Mouse (Mus musculus) myocyte (in vitro differentiated cells): ENCODE data around the gene Eef1akmt1. TPM values are rescaled to one million over a fixed set of nuclear protein-coding genes. Genes with fewer than 3 reads are reported as not detected.

Experiments
- H3K27me3 ChIP-seq: one replicate; pipeline ENCODE4 v1.6.1; 2011; ENCODE audit not compliant: control insufficient read depth, insufficient read depth, insufficient read length
- H3K36me3 ChIP-seq: one replicate; pipeline ENCODE4 v1.6.1; 2011; ENCODE audit not compliant: control insufficient read depth, insufficient read depth
- H3K4me2 ChIP-seq: one replicate; pipeline ENCODE4 v1.6.1; 2011; ENCODE audit warnings: low read depth, control low read depth
- H3K4me3 ChIP-seq: one replicate; pipeline ENCODE4 v1.5.1; 2011; ENCODE audit warnings: mild to moderate bottlenecking, control low read depth, moderate library complexity
- H3K79me2 ChIP-seq: one replicate; pipeline ENCODE4 v1.6.1; 2011; ENCODE audit not compliant: control insufficient read depth, insufficient read depth
- H3ac ChIP-seq: one replicate; pipeline ENCODE4 v1.6.1; 2011; ENCODE audit not compliant: control insufficient read depth, insufficient read length
- CEBPB ChIP-seq: IDR thresholded peaks from 2 replicates; pipeline ENCODE4 v1.6.1; 2011; ENCODE audit warnings: mild to moderate bottlenecking, moderate library complexity; ENCODE audit not compliant: poor library complexity, insufficient read depth, severe bottlenecking
- E2F4 ChIP-seq: IDR thresholded peaks from one replicate; pipeline ENCODE4 v1.6.1; 2011; ENCODE audit warnings: mild to moderate bottlenecking, control low read depth, moderate library complexity; ENCODE audit not compliant: insufficient read depth
- MAX ChIP-seq: IDR thresholded peaks from one replicate; pipeline ENCODE4 v1.6.1; 2011; ENCODE audit warnings: low read depth, mild to moderate bottlenecking, control low read depth
- MYOD1 ChIP-seq, 3 experiments: IDR thresholded peaks; one replicate each; pipeline ENCODE4 v1.6.1; 2011; ENCODE audit warnings: control low read depth in 2 of 3, low read depth in 2 of 3, mild to moderate bottlenecking in 2 of 3, moderate library complexity in 1 of 3; ENCODE audit not compliant: insufficient read length in 2 of 3, control insufficient read depth in 1 of 3
- MYOG ChIP-seq, 3 experiments: IDR thresholded peaks; one replicate each; pipeline ENCODE4 v1.6.1; 2011; ENCODE audit warnings: control low read depth in 2 of 3, low read depth in 2 of 3, mild to moderate bottlenecking in 2 of 3; ENCODE audit not compliant: insufficient read length in 2 of 3, control insufficient read depth in 1 of 3, insufficient read depth in 1 of 3
- POLR2A ChIP-seq: IDR thresholded peaks from one replicate; pipeline ENCODE4 v1.6.1; 2011; ENCODE audit warnings: low read depth, mild to moderate bottlenecking, control low read depth, moderate library complexity; ENCODE audit not compliant: insufficient read length
- POLR2AphosphoS2 ChIP-seq: IDR thresholded peaks from one replicate; pipeline ENCODE4 v1.6.1; 2011; ENCODE audit warnings: low read depth, control low read depth; ENCODE audit not compliant: insufficient read length
- REST ChIP-seq: IDR thresholded peaks from one replicate; pipeline ENCODE4 v1.6.1; 2011; ENCODE audit warnings: mild to moderate bottlenecking, control low read depth, moderate library complexity; ENCODE audit not compliant: insufficient read depth, insufficient read length
- SRF ChIP-seq: IDR thresholded peaks from one replicate; pipeline ENCODE4 v1.6.1; 2011; ENCODE audit warnings: low read depth; ENCODE audit not compliant: control insufficient read depth, insufficient read length
- TCF12 ChIP-seq: IDR thresholded peaks from one replicate; pipeline ENCODE4 v1.6.1; 2011; ENCODE audit warnings: mild to moderate bottlenecking, control low read depth; ENCODE audit not compliant: poor library complexity, insufficient read depth, severe bottlenecking
- TCF3 ChIP-seq: IDR thresholded peaks from one replicate; pipeline ENCODE4 v1.6.1; 2011; ENCODE audit warnings: low read depth, control low read depth; ENCODE audit not compliant: insufficient read length
- USF1 ChIP-seq: IDR thresholded peaks from one replicate; pipeline ENCODE4 v1.6.1; 2011; ENCODE audit warnings: low read depth, mild to moderate bottlenecking, control low read depth, moderate library complexity
- polyA plus RNA-seq: library from polyadenylated mRNA; unstranded; fragments of >200 nt; fragmentation: generic; extraction: Trizol; gene quantifications from one replicate; pipeline ENCODE4 v1.2.1, GENCODE M21; 2012; ENCODE audit warnings: missing spikeins

Eef1akmt1 gene
- polyA plus RNA-seq, 1 experiment: 52.3 TPM

- Histone ChIP-seq H3K27me3 (peaks cover 22% of the 10 kb centered on the region), H3K79me2 (no peaks in the 10 kb centered on the region), H3K36me3 (no peaks in the 10 kb centered on the region), H3ac (no peak overlapping the region), H3K4me3 (no peak overlapping the region), H3K4me2 (no peak overlapping the region)
- TF ChIP-seq POLR2A (no peak), MAX (no peak), SRF (no peak), POLR2AphosphoS2 (no peak), MYOG (IDR thresholded peaks at IDR 0.05; ENCODE audit: control insufficient read depth in 1 of 3, insufficient read depth in 1 of 3, insufficient read length in 2 of 3, low read depth in 2 of 3) (no peak), E2F4 (no peak), CEBPB (no peak), TCF12 (no peak), MYOD1 (IDR thresholded peaks at IDR 0.05; ENCODE audit: control insufficient read depth in 1 of 3, insufficient read length in 2 of 3, low read depth in 2 of 3) (no peak), TCF3 (no peak), REST (no peak), USF1 (no peak)
These were observed 47.6 kb downstream of the Eef1akmt1 start for GRCm38 (mm10) chr14:57523762-57524161.

GRCm38 (mm10) chr14:57517001-57517400 is 54.4 kb downstream of the Eef1akmt1 start:
- Histone ChIP-seq H3K27me3 (no peaks in the 10 kb centered on the region), H3K36me3 (no peaks in the 10 kb centered on the region), H3K4me3 (no peak overlapping the region), H3K4me2 (no peak overlapping the region), H3K79me2 (no peaks in the 10 kb centered on the region), H3ac (no peak overlapping the region)
- no peak for TF ChIP-seq MYOD1 (IDR thresholded peaks at IDR 0.05; ENCODE audit: control insufficient read depth in 1 of 3, insufficient read length in 2 of 3, low read depth in 2 of 3)

GRCm38 (mm10) chr14:57515156-57515762 is 56.2 kb downstream of the Eef1akmt1 start:
- Histone ChIP-seq H3K4me2 (no peak overlapping the region), H3K36me3 (no peaks in the 10 kb centered on the region), H3K79me2 (no peaks in the 10 kb centered on the region), H3ac (no peak overlapping the region), H3K27me3 (no peaks in the 10 kb centered on the region), H3K4me3 (no peak overlapping the region)
- no peak for TF ChIP-seq MYOG (IDR thresholded peaks at IDR 0.05; ENCODE audit: control insufficient read depth in 1 of 3, insufficient read depth in 1 of 3, insufficient read length in 2 of 3, low read depth in 2 of 3)
- no peak for TF ChIP-seq USF1
- TF ChIP-seq TCF12: no peak
- TF ChIP-seq CEBPB: no peak
- TF ChIP-seq MAX: no peak
- no peak for TF ChIP-seq SRF
- TF ChIP-seq POLR2AphosphoS2: no peak
- no peak for TF ChIP-seq POLR2A
- TF ChIP-seq MYOD1 (IDR thresholded peaks at IDR 0.05; ENCODE audit: control insufficient read depth in 1 of 3, insufficient read length in 2 of 3, low read depth in 2 of 3): no peak
- TF ChIP-seq REST: no peak
- TF ChIP-seq E2F4: no peak
- TF ChIP-seq TCF3: no peak

GRCm38 (mm10) chr14:57509554-57509953 is 61.9 kb downstream of the Eef1akmt1 start:
- H3K27me3 ChIP-seq: no peaks in the 10 kb centered on the region
- no peaks in the 10 kb centered on the region for H3K36me3 ChIP-seq
- H3K4me3 ChIP-seq: no peak overlapping the region
- no peak overlapping the region for H3K4me2 ChIP-seq
- H3ac ChIP-seq: no peak overlapping the region
- TF ChIP-seq MAX: no peak
- TF ChIP-seq E2F4: no peak
- TF ChIP-seq MYOG (IDR thresholded peaks at IDR 0.05; ENCODE audit: control insufficient read depth in 1 of 3, insufficient read depth in 1 of 3, insufficient read length in 2 of 3, low read depth in 2 of 3): no peak
- TF ChIP-seq USF1: no peak
- no peak for TF ChIP-seq TCF12
- no peak for TF ChIP-seq CEBPB
- TF ChIP-seq MYOD1 (IDR thresholded peaks at IDR 0.05; ENCODE audit: control insufficient read depth in 1 of 3, insufficient read length in 2 of 3, low read depth in 2 of 3): no peak
- no peak for TF ChIP-seq POLR2A
- TF ChIP-seq TCF3: no peak
- no peak for TF ChIP-seq REST
- TF ChIP-seq POLR2AphosphoS2: no peak
- no peak for TF ChIP-seq SRF
- H3K79me2 ChIP-seq: no peaks in the 10 kb centered on the region

GRCm38 (mm10) chr14:57503729-57504128 is 67.7 kb downstream of the Eef1akmt1 start:
- H3K36me3 ChIP-seq: no peaks in the 10 kb centered on the region
- H3K79me2 ChIP-seq: no peaks in the 10 kb centered on the region
- H3K27me3 ChIP-seq: no peaks in the 10 kb centered on the region
- H3K4me3 ChIP-seq: no peak overlapping the region
- no peak overlapping the region for H3K4me2 ChIP-seq
- no peak for TF ChIP-seq TCF3
- no peak for TF ChIP-seq E2F4
- no peak for TF ChIP-seq SRF
- no peak for TF ChIP-seq MYOD1 (IDR thresholded peaks at IDR 0.05; ENCODE audit: control insufficient read depth in 1 of 3, insufficient read length in 2 of 3, low read depth in 2 of 3)
- no peak for TF ChIP-seq CEBPB
- TF ChIP-seq MAX: no peak
- no peak for TF ChIP-seq POLR2AphosphoS2
- no peak for TF ChIP-seq MYOG (IDR thresholded peaks at IDR 0.05; ENCODE audit: control insufficient read depth in 1 of 3, insufficient read depth in 1 of 3, insufficient read length in 2 of 3, low read depth in 2 of 3)
- H3ac ChIP-seq: no peak overlapping the region

Other genes starting within 250 kb of the Eef1akmt1 start
- 0.72 TPM for gene Cryl1, start 173.1 kb downstream of the Eef1akmt1 start, polyA plus RNA-seq
- gene Ift88, start 147.6 kb downstream of the Eef1akmt1 start, polyA plus RNA-seq: 2.8 TPM
- 0.04 TPM for gene Il17d, start 46.8 kb downstream of the Eef1akmt1 start, polyA plus RNA-seq
- gene Xpo4, start 93.8 kb upstream of the Eef1akmt1 start, polyA plus RNA-seq: 3.0 TPM
- gene Gm49361, start 174.5 kb upstream of the Eef1akmt1 start, polyA plus RNA-seq: not detected
- 10.6 TPM for gene Lats2, start 186.8 kb upstream of the Eef1akmt1 start, polyA plus RNA-seq
- gene Sap18, start 226.6 kb upstream of the Eef1akmt1 start, polyA plus RNA-seq: 168 TPM